Mouse (Mus musculus) lung, embryonic 15.5 days (tissue): ENCODE measurements around the gene Prickle1. TPM values are rescaled to one million over a fixed set of nuclear protein-coding genes. Genes with fewer than 3 reads are reported as not detected.

Experiments
- ATAC-seq: fragments of 200-750 bp; cut with Nextera tagmentation; 2 replicates; pipeline ENCODE4 v1.8.0; 2017; ENCODE audit warnings: moderate number of reproducible peaks, borderline replicate concordance; ENCODE audit not compliant: low FRiP score, low TSS enrichment; ENCODE audit errors: extremely low read depth
- H3K27ac ChIP-seq: fragments of 300-500 bp; sonication (generic); 2 replicates; pipeline ENCODE4 v1.5.1; 2015; ENCODE audit warnings: moderate library complexity, mild to moderate bottlenecking, inconsistent platforms
- H3K27me3 ChIP-seq: fragments of 300-500 bp; sonication (generic); 2 replicates; pipeline ENCODE4 v1.6.1; 2015; ENCODE audit warnings: inconsistent platforms
- H3K36me3 ChIP-seq: fragments of 300-500 bp; sonication (generic); 2 replicates; pipeline ENCODE4 v1.6.1; 2015; ENCODE audit warnings: inconsistent platforms
- H3K4me1 ChIP-seq: fragments of 300-500 bp; sonication (generic); 2 replicates; pipeline ENCODE4 v1.6.1; 2015; ENCODE audit warnings: inconsistent platforms
- H3K4me2 ChIP-seq: fragments of 300-500 bp; sonication (generic); 2 replicates; pipeline ENCODE4 v1.6.1; 2015; ENCODE audit warnings: inconsistent platforms, mild to moderate bottlenecking, moderate library complexity
- H3K4me3 ChIP-seq: fragments of 300-500 bp; sonication (generic); 2 replicates; pipeline ENCODE4 v1.5.1; 2015; ENCODE audit warnings: mild to moderate bottlenecking, inconsistent platforms
- H3K9ac ChIP-seq: fragments of 300-500 bp; sonication (generic); 2 replicates; pipeline ENCODE4 v1.6.1; 2015; ENCODE audit warnings: inconsistent platforms
- H3K9me3 ChIP-seq: fragments of 300-500 bp; sonication (generic); 2 replicates; pipeline ENCODE4 v1.6.1; 2016; ENCODE audit warnings: inconsistent platforms
- WGBS: fragments of 180-500 bp; shearing (Covaris S2); methylation state at CpG from one replicate; pipeline ENCODE4 v1.1.7; 2015; 5-methylcytosine and 5-hydroxymethylcytosine counted together
- polyA plus RNA-seq: library from polyadenylated mRNA; unstranded; fragments of >200 nt; fragmentation: Nextera tagmentation; extraction: Ambion mirVana; gene quantifications from 2 replicates; pipeline ENCODE4 v1.2.1, GENCODE M21; 2015

Prickle1 gene
- polyA plus RNA-seq, 1 experiment from 2014 or later = 23.6 TPM

DNA sequence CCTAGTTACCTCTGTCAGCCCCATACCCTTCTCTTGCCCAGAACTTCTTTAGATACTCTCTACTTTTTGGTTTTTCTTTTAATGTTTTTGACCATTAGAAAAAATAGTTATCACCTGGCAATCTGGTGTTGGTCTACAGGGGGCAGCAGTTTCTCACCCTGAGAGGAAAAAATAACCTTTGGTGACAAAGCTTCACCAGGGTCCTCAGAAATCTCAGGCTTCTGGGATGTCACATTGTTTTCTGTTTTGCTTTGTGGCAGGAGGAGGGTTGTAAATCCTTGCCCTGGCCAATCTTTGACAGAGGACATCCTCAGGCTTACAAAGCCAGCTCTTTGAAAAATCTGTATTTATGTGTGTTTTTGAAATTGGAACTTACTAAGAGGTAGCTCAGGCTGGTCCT lies 139.7 kb downstream of the Prickle1 start:
- Histone ChIP-seq H3K9ac (no peak overlapping the region), H3K4me1 (no peaks in the 10 kb centered on the region), H3K4me2 (no peak overlapping the region), H3K27ac (no peak overlapping the region), H3K27me3 (no peaks in the 10 kb centered on the region), H3K4me3 (no peak overlapping the region), H3K9me3 (no peaks in the 10 kb centered on the region), H3K36me3 (0 out of 2 replicates have a peak, but pooled peaks cover 8% of the 10 kb centered on the region)
- ATAC-seq = no peak

DNA sequence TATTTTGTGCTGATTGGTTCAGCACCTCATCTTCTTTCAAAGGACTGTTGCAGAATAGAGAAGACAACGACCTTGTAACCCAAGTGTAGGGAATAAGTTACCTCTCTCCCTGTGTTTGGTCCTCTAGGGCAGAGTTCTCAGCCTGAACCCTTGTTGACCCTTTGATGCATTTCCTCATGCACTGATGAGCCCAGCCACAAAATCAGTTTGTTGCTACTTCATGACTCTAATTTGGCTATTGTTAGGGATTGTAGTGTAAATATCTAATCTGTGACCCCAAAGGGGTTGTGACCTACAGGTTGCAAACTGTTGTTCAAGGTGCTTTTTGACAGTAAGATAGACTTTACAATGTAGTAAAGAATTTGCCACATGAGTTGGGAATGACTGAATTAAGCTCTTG lies 142.4 kb downstream of the Prickle1 start:
- ATAC-seq = no peak
- 61% methylated on average over 1 of the region's 1 CpGs for WGBS

More for the DNA sequence above, 142.4 kb downstream of the Prickle1 start:
- H3K27me3 ChIP-seq = no peaks in the 10 kb centered on the region
- H3K4me1 ChIP-seq = no peaks in the 10 kb centered on the region
- no peak overlapping the region for H3K4me3 ChIP-seq
- 0 out of 2 replicates have a peak, but pooled peaks cover 3% of the 10 kb centered on the region for H3K36me3 ChIP-seq
- no peak overlapping the region for H3K4me2 ChIP-seq
- H3K9me3 ChIP-seq = no peaks in the 10 kb centered on the region
- H3K27ac ChIP-seq = no peak overlapping the region
- no peak overlapping the region for H3K9ac ChIP-seq

Other genes with a start within 250 kb of the Prickle1 start
- 117 and 121 TPM in 2 replicates for gene Zcrb1, start 197.6 kb downstream of the Prickle1 start, polyA plus RNA-seq
- 46.4 and 50.4 TPM in 2 replicates for gene Pphln1, start 197.5 kb downstream of the Prickle1 start, polyA plus RNA-seq